Comparison of ENCODE assay signal across 8 mouse cellular contexts in genomic region chr11:115603476-115604303, GRCm38 (mm10). TPM values are rescaled to one million over a fixed set of nuclear protein-coding genes. Genes with fewer than 3 reads are reported as not detected.
DNase-seq lines count a peak whose midpoint lies in the region; ATAC-seq lines count a peak whose summit lies in the region.

Mrps7 (plus strand) TSS chr11:115603925.
Gga3 (minus strand) TSS chr11:115604051.

- H3K36me3 ChIP-seq in hindbrain, embryonic 16.5 days (ENCODE audit: control insufficient read depth, insufficient read depth, low read length), result peaks cover 18% of the 10 kb centered on the region
- H3K36me3 ChIP-seq in macrophage (ENCODE audit: inconsistent target), result peaks cover 29% of the 10 kb centered on the region; the same call in 1 of the 2 replicates

- H3K9me3 ChIP-seq in hindbrain, embryonic 16.5 days (ENCODE audit: control insufficient read depth, low read length), result no peaks in the 10 kb centered on the region

- peak within 1 kb of the TSS; percentile 97 for H3K4me2 ChIP-seq in hindbrain, embryonic 16.5 days (ENCODE audit: low read length)

- H3K4me1 ChIP-seq in hindbrain, embryonic 16.5 days (ENCODE audit: control insufficient read depth, insufficient read depth, low read depth, low read length), result peaks cover 28% of the 10 kb centered on the region

- DNase-seq in T-cell, adult 2 months (ENCODE audit: low spot score), result peak; percentile 93
- DNase-seq in cerebellum, postnatal 36 days, result peak; percentile 85 to 92
- peak; percentile 91 for DNase-seq in gastrocnemius, adult 18-20 months (ENCODE audit: low spot score)
- peak; percentile 84 to 89 for DNase-seq in left cerebral cortex, adult 18-20 months (ENCODE audit: low spot score in 2 of 2)
- DNase-seq in right cerebral cortex, adult 18-20 months, result peak; percentile 90
- DNase-seq in urinary bladder, postnatal 10 days (ENCODE audit: low spot score), result peak; percentile 68

- peak within 1 kb of the TSS; percentile 94 for H3K27ac ChIP-seq in hindbrain, embryonic 16.5 days (ENCODE audit: low read depth, low read length)
- peak within 1 kb of the TSS; percentile 62 for H3K27ac ChIP-seq in macrophage

- ATAC-seq in hindbrain, embryonic 16.5 days, result peak; percentile 97

- H3K27me3 ChIP-seq in hindbrain, embryonic 16.5 days (replicated peaks; ENCODE audit: control insufficient read depth, insufficient read depth, low read length), result no peaks in the 10 kb centered on the region

- WGBS in hindbrain, embryonic 16.5 days, result 0% methylated on average over 54 of the region's 93 CpGs
- under 1% methylated on average over 93 of the region's 93 CpGs for whole genome bisulfite sequencing in macrophage (ENCODE audit: missing documents)

- H3K79me2 ChIP-seq in macrophage (ENCODE audit: inconsistent target), result peaks cover 67% of the 10 kb centered on the region

- H3K9ac ChIP-seq in hindbrain, embryonic 16.5 days (ENCODE audit: low read depth, low read length), result peak within 1 kb of the TSS; percentile 81

- H3K4me3 ChIP-seq in hindbrain, embryonic 16.5 days (ENCODE audit: low read length), result peak within 1 kb of the TSS; percentile 87
- peak within 1 kb of the TSS; percentile 99 for H3K4me3 ChIP-seq in macrophage (ENCODE audit: inconsistent target)

RNA-seq across cellular contexts. Expression of gene Mrps7, which starts in this region (rescaled TPM):
- total RNA-seq in gastrocnemius, adult 18-20 months (2021), result 10 to 100 TPM; 73.3 to 79.3 TPM
- 79.9 and 82.2 TPM in 2 replicates for polyA plus RNA-seq in hindbrain, embryonic 16.5 days (2015; fragmentation: Nextera tagmentation; extraction: Ambion mirVana)
- total RNA-seq in left cerebral cortex, adult 18-20 months (2021), result 10 to 100 TPM; 52.8 to 54.1 TPM
- 10 to 100 TPM in 12 of 26 experiments, 1 to 10 TPM in 14; 2.4 to 16.2 (median 8.0) TPM for total RNA-seq in macrophage (2018; cell fraction: chromatin; rRNA removed)
- 10 to 100 TPM; 21.8 to 37.3 (median 29.2) TPM for total RNA-seq in macrophage (2018; cell fraction: cytosol; rRNA removed)
- 10 to 100 TPM in 18 of 26 experiments, 1 to 10 TPM in 8; 7.1 to 24.1 (median 11.5) TPM for total RNA-seq in macrophage (2018; cell fraction: nucleus; rRNA removed)
- 21.1 to 35.5 TPM (median 25.6 TPM) in 3 replicates for polyA plus RNA-seq in macrophage (2018)

RNA-seq across cellular contexts. Expression of gene Gga3, which starts in this region (rescaled TPM):
- total RNA-seq in gastrocnemius, adult 18-20 months (2021), result 10 to 100 TPM; 15.4 to 18.8 TPM
- polyA plus RNA-seq in hindbrain, embryonic 16.5 days (2015; fragmentation: Nextera tagmentation; extraction: Ambion mirVana), result 35.1 and 43.7 TPM in 2 replicates
- 10 to 100 TPM; 81.4 to 84.1 TPM for total RNA-seq in left cerebral cortex, adult 18-20 months (2021)
- total RNA-seq in macrophage (2018; cell fraction: chromatin; rRNA removed), result 100 to 1,000 TPM in 17 of 26 experiments, 10 to 100 TPM in 9; 46.6 to 225 (median 115) TPM
- 10 to 100 TPM; 12.4 to 32.6 (median 22.4) TPM for total RNA-seq in macrophage (2018; cell fraction: cytosol; rRNA removed)
- total RNA-seq in macrophage (2018; cell fraction: nucleus; rRNA removed), result 100 to 1,000 TPM in 5 of 26 experiments, 10 to 100 TPM in 21; 28.6 to 160 (median 60.7) TPM
- polyA plus RNA-seq in macrophage (2018), result 15.8 to 69.3 TPM (median 37.7 TPM) in 3 replicates

Comparison
In these comparisons a context has a peak if more than half of its experiments do, and no peak if none do; other contexts are left out.
1. Peak in every context shown above with its lines: DNase-seq, ATAC-seq, H3K4me3 ChIP-seq and H3K27ac ChIP-seq.
2. RNA of gene Gga3 (total RNA-seq): 81.4 to 84.1 TPM in left cerebral cortex, adult 18-20 months; 15.4 to 18.8 TPM in gastrocnemius, adult 18-20 months; every median in the first group is over 4 times any median in the second.